Mouse (Mus musculus): ENCODE data around the gene Abcg4.

DNA sequence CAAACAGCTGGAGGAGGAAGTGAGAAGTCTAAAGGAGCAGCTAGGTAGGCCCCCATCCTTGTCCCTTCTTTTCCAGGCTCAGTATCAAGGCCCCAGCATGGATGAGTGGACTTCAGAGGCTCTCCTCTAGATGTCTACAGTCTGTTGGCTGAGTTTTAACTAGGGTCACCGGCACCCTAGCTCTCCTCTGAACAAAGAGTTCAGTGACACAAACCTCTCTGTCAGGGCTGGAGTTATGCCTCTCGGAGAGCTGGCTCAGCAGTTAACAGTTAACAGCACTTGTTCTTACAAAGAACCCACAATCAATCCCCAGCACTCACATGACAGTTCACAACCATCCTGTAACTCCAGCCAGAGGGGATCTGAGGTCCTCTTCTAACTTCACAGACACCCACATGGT is 44.8 kb downstream of the Abcg4 start:
- TF ChIP-seq ZMIZ1 (IDR thresholded peaks at IDR 0.05; ENCODE audit: low read depth, low read length) (no peak), CTCF (IDR thresholded peaks at IDR 0.05 in 2 of 3, conservative IDR thresholded peaks at IDR 0.05 in 1 of 3; ENCODE audit: control insufficient read depth in 1 of 3, insufficient read depth in 1 of 3, low read depth in 2 of 3, low read length in 3 of 3, poor library complexity in 1 of 3, severe bottlenecking in 1 of 3) (no peak), SMC3 (IDR thresholded peaks at IDR 0.05; ENCODE audit: low read depth, low read length) (no peak), USF1 (IDR thresholded peaks at IDR 0.05; ENCODE audit: low read depth, low read length) (no peak), CHD2 (IDR thresholded peaks at IDR 0.05; ENCODE audit: low read length) (no peak), EP300 (IDR thresholded peaks at IDR 0.05; ENCODE audit: low read depth in 1 of 2, low read length in 2 of 2) (no peak), JUND (IDR thresholded peaks at IDR 0.05; ENCODE audit: low read depth, low read length) (no peak), POLR2A (IDR thresholded peaks at IDR 0.05; ENCODE audit: control insufficient read depth in 1 of 2, insufficient read depth in 1 of 2, low read depth in 1 of 2, low read length in 2 of 2, poor library complexity in 1 of 2) (no peak), KAT2A (conservative IDR thresholded peaks at IDR 0.05; ENCODE audit: low read depth, low read length) (no peak), HCFC1 (IDR thresholded peaks at IDR 0.05; ENCODE audit: low read depth, low read length) (no peak), MAFK (IDR thresholded peaks at IDR 0.05; ENCODE audit: borderline replicate concordance, low read depth, low read length) (no peak), TAL1 (IDR thresholded peaks at IDR 0.05; ENCODE audit: low read length) (no peak), TBP (IDR thresholded peaks at IDR 0.05; ENCODE audit: low read depth, low read length) (no peak), POLR2AphosphoS2 (IDR thresholded peaks at IDR 0.05; ENCODE audit: low read length) (no peak)

All from MEL (cell line).